Mouse (Mus musculus) stomach, embryonic 15.5 days (tissue): ENCODE results near the gene Rpl27a. TPM values are rescaled to one million over a fixed set of nuclear protein-coding genes. Genes with fewer than 3 reads are reported as not detected.

ENCODE experiments used
- ATAC-seq: fragments of 200-750 bp; cut with Nextera tagmentation; 2 replicates; pipeline ENCODE4 v1.8.0; 2017; ENCODE audit warnings: low read depth, moderate number of reproducible peaks, moderate TSS enrichment; ENCODE audit not compliant: insufficient read depth, low FRiP score
- H3K27ac ChIP-seq: fragments of 300-500 bp; sonication (generic); 2 replicates; pipeline ENCODE4 v1.5.1; 2015; ENCODE audit warnings: mild to moderate bottlenecking, inconsistent platforms
- H3K27me3 ChIP-seq: fragments of 300-500 bp; sonication (generic); replicated peaks from 2 replicates; pipeline ENCODE4 v1.6.1; 2015; ENCODE audit warnings: inconsistent platforms
- H3K36me3 ChIP-seq: fragments of 300-500 bp; sonication (generic); 2 replicates; pipeline ENCODE4 v1.6.1; 2015; ENCODE audit warnings: inconsistent platforms
- H3K4me1 ChIP-seq: fragments of 300-500 bp; sonication (generic); 2 replicates; pipeline ENCODE4 v1.6.1; 2015; ENCODE audit warnings: inconsistent platforms
- H3K4me2 ChIP-seq: fragments of 300-500 bp; sonication (generic); 2 replicates; pipeline ENCODE4 v1.6.1; 2015; ENCODE audit warnings: mild to moderate bottlenecking, inconsistent platforms
- H3K4me3 ChIP-seq: fragments of 300-500 bp; sonication (generic); replicated peaks from 2 replicates; pipeline ENCODE4 v1.5.1; 2015; ENCODE audit warnings: inconsistent platforms
- H3K9ac ChIP-seq: fragments of 300-500 bp; sonication (generic); 2 replicates; pipeline ENCODE4 v1.6.1; 2015; ENCODE audit warnings: inconsistent platforms
- H3K9me3 ChIP-seq: fragments of 300-500 bp; sonication (generic); 2 replicates; pipeline ENCODE4 v1.6.1; 2016; ENCODE audit warnings: inconsistent platforms
- WGBS: fragments of 180-500 bp; shearing (Covaris S2); methylation state at CpG from one replicate; pipeline ENCODE4 v1.1.7; 2015; 5-methylcytosine and 5-hydroxymethylcytosine counted together
- microRNA-seq: library from miRNA; unstranded; fragments of <30 nt; microRNA quantifications from one replicate; pipeline ENCODE4, GENCODE M21; 2016
- polyA plus RNA-seq: library from polyadenylated mRNA; unstranded; fragments of >200 nt; fragmentation: Nextera tagmentation; extraction: Ambion mirVana; gene quantifications from 2 replicates; pipeline ENCODE4 v1.2.1, GENCODE M21; 2015

The Rpl27a gene
- polyA plus RNA-seq, 1 experiment from 2014 or later = 130 TPM

DNA sequence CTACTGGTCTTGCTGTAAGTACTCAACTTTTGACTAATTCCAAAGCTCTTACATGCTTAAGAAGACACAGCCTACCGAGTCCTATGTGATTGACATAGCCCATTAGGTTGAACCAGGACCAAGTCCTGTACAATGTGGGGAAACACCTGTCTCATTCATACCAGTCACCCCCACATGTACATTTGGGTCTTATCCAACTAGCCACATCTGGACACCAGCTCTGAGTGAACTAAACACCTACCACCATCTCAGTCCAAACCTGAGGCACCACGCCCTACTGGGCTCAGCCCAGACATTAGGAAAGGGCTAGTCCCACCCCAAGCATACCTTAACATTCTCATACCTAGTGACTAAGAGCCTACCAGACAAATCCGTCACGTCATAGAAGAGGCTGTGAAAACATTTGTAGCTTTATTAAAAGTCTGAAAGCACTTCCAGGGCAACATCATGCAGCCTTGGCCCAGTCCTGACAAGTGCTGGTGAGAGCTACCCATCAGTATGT, 49.5 kb downstream of the Rpl27a start:
- H3K4me1 ChIP-seq = no peaks in the 10 kb centered on the region
- H3K36me3 ChIP-seq = peaks cover 7% of the 10 kb centered on the region; the same call in 1 of the 2 replicates
- no peak overlapping the region for H3K9ac ChIP-seq
- WGBS = 79% methylated on average over 4 of the region's 4 CpGs
- H3K9me3 ChIP-seq = no peaks in the 10 kb centered on the region
- H3K27ac ChIP-seq = no peak overlapping the region
- H3K27me3 ChIP-seq = no peaks in the 10 kb centered on the region
- H3K4me3 ChIP-seq = no peak overlapping the region
- ATAC-seq = no peak
- no peak overlapping the region for H3K4me2 ChIP-seq

Small RNAs within 50 kb of the gene (microRNA-seq; reads per million reads assigned to microRNA genes)
- not detected for gene Gm47284

Other genes starting within 250 kb of the Rpl27a start
- 0.58 and 0.72 TPM in 2 replicates for gene Stk33, start 80.1 kb upstream of the Rpl27a start, polyA plus RNA-seq
- gene Trim66, start 11.0 kb upstream of the Rpl27a start, polyA plus RNA-seq = 0.03 TPM in 1 of 2 replicates, not detected in the other
- gene St5, start 184.5 kb downstream of the Rpl27a start, polyA plus RNA-seq = 58.7 and 71.6 TPM in 2 replicates
- 38.3 and 40.6 TPM in 2 replicates for gene Akip1, start 184.5 kb downstream of the Rpl27a start, polyA plus RNA-seq
- 0.21 and 0.33 TPM in 2 replicates for gene BC051019, start 204.7 kb downstream of the Rpl27a start, polyA plus RNA-seq
- 0.33 TPM in 1 of 2 replicates, not detected in the other for gene Ascl3, start 212.6 kb downstream of the Rpl27a start, polyA plus RNA-seq
- 64.8 and 66.2 TPM in 2 replicates for gene Tmem9b, start 233.7 kb downstream of the Rpl27a start, polyA plus RNA-seq